Mouse (Mus musculus) MEL (cell line): ENCODE measurements at regions not wholly inside any gene's neighbourhood (a gene's known extent, or its start where the extent isn't known, plus 50 kb on each side); places are given as distances from the start of the nearest gene placed in this dataset.

Experiments
- DNase-seq: peaks from one replicate; pipeline ENCODE4 v3.0.0; 2011; ENCODE audit warnings: low read depth, low spot score
- H3K27ac ChIP-seq: 2 replicates; pipeline ENCODE4 v1.5.1; 2012; ENCODE audit warnings: low read depth, mild to moderate bottlenecking, control low read depth, low read length, moderate library complexity; ENCODE audit not compliant: control insufficient read depth
- H3K27me3 ChIP-seq, 2 experiments: fragments of 150-350 bp in 1 of 2; sonication (generic) in 1 of 2; 2 replicates each; pipeline ENCODE4 v1.6.1; 2012; ENCODE audit warnings: low read length in 2 of 2, mild to moderate bottlenecking in 2 of 2, improper control_type of control experiment in 1 of 2, moderate library complexity in 1 of 2; ENCODE audit not compliant: insufficient read depth in 2 of 2, control insufficient read depth in 1 of 2
- H3K36me3 ChIP-seq, 2 experiments: 2 replicates each; pipeline ENCODE4 v1.6.1; 2012 to 2014; ENCODE audit warnings: low read length in 2 of 2, improper control_type of control experiment in 1 of 2, inconsistent platforms in 1 of 2, mild to moderate bottlenecking in 1 of 2; ENCODE audit not compliant: insufficient read depth in 2 of 2, control insufficient read depth in 1 of 2
- H3K4me1 ChIP-seq, 2 experiments: fragments of 150-350 bp in 1 of 2; sonication (generic) in 1 of 2; 2 replicates each; pipeline ENCODE4 v1.6.1; 2012; ENCODE audit warnings: low read length in 2 of 2, improper control_type of control experiment in 1 of 2, mild to moderate bottlenecking in 1 of 2; ENCODE audit not compliant: insufficient read depth in 2 of 2, control insufficient read depth in 1 of 2
- H3K4me3 ChIP-seq, 2 experiments: fragments of 150-350 bp in 1 of 2; sonication (generic) in 1 of 2; 2 replicates each; pipeline ENCODE4 v1.5.1; 2012; ENCODE audit warnings: low read depth in 2 of 2, low read length in 2 of 2, mild to moderate bottlenecking in 2 of 2, moderate library complexity in 2 of 2, control low read depth in 1 of 2, improper control_type of control experiment in 1 of 2; ENCODE audit not compliant: control insufficient read depth in 1 of 2, insufficient read depth in 1 of 2
- H3K79me2 ChIP-seq: 2 replicates; pipeline ENCODE4 v1.6.1; 2012; ENCODE audit warnings: mild to moderate bottlenecking, low read length, moderate library complexity; ENCODE audit not compliant: control insufficient read depth, poor library complexity, insufficient read depth
- H3K9ac ChIP-seq: 2 replicates; pipeline ENCODE4 v1.6.1; 2012; ENCODE audit warnings: low read depth, mild to moderate bottlenecking, control low read depth, low read length, moderate library complexity; ENCODE audit not compliant: control insufficient read depth, poor library complexity, severe bottlenecking
- H3K9me3 ChIP-seq: fragments of 150-350 bp; sonication (generic); replicated peaks from 2 replicates; pipeline ENCODE4 v1.6.1; 2012; ENCODE audit warnings: mild to moderate bottlenecking, low read length, improper control_type of control experiment, moderate library complexity; ENCODE audit not compliant: insufficient read depth
- BHLHE40 ChIP-seq: IDR thresholded peaks from 2 replicates; pipeline ENCODE4 v1.6.1; 2012; ENCODE audit warnings: low read depth, mild to moderate bottlenecking, inconsistent platforms, low read length, improper control_type of control experiment, borderline replicate concordance
- CHD1 ChIP-seq: IDR thresholded peaks from 2 replicates; pipeline ENCODE4 v1.6.1; 2012; ENCODE audit warnings: low read depth, mild to moderate bottlenecking, inconsistent platforms, low read length, improper control_type of control experiment
- E2F4 ChIP-seq: IDR thresholded peaks from 2 replicates; pipeline ENCODE4 v1.6.1; 2011; ENCODE audit warnings: low read depth, low read length, improper control_type of control experiment, borderline replicate concordance
- ELF1 ChIP-seq: IDR thresholded peaks from 2 replicates; pipeline ENCODE4 v1.6.1; 2014; ENCODE audit warnings: low read depth, mild to moderate bottlenecking, inconsistent platforms, low read length, improper control_type of control experiment, moderate library complexity
- EP300 ChIP-seq, 2 experiments: IDR thresholded peaks; 2 replicates each; pipeline ENCODE4 v1.6.1; 2011; ENCODE audit warnings: improper control_type of control experiment in 2 of 2, low read length in 2 of 2, low read depth in 1 of 2, mild to moderate bottlenecking in 1 of 2
- ETS1 ChIP-seq: IDR thresholded peaks from 2 replicates; pipeline ENCODE4 v1.6.1; 2012; ENCODE audit warnings: low read depth, mild to moderate bottlenecking, inconsistent platforms, low read length, improper control_type of control experiment, moderate library complexity
- GABPA ChIP-seq: IDR thresholded peaks from 2 replicates; pipeline ENCODE4 v1.6.1; 2012; ENCODE audit warnings: low read depth, mild to moderate bottlenecking, inconsistent platforms, low read length, improper control_type of control experiment, moderate library complexity
- HCFC1 ChIP-seq: IDR thresholded peaks from 2 replicates; pipeline ENCODE4 v1.6.1; 2012; ENCODE audit warnings: low read depth, mild to moderate bottlenecking, inconsistent platforms, low read length, improper control_type of control experiment, moderate library complexity
- JUND ChIP-seq: IDR thresholded peaks from 2 replicates; pipeline ENCODE4 v1.6.1; 2011; ENCODE audit warnings: low read depth, mild to moderate bottlenecking, improper control_type of control experiment, low read length
- KAT2A ChIP-seq: conservative IDR thresholded peaks from 2 replicates; pipeline ENCODE4 v1.6.1; 2012; ENCODE audit warnings: low read depth, low read length, improper control_type of control experiment, inconsistent platforms
- MAFK ChIP-seq: IDR thresholded peaks from 2 replicates; pipeline ENCODE4 v1.6.1; 2011; ENCODE audit warnings: low read depth, mild to moderate bottlenecking, low read length, improper control_type of control experiment, borderline replicate concordance
- MAZ ChIP-seq: IDR thresholded peaks from 2 replicates; pipeline ENCODE4 v1.6.1; 2012; ENCODE audit warnings: low read depth, mild to moderate bottlenecking, inconsistent platforms, low read length, improper control_type of control experiment
- MXI1 ChIP-seq: IDR thresholded peaks from 2 replicates; pipeline ENCODE4 v1.6.1; 2011; ENCODE audit warnings: mild to moderate bottlenecking, low read depth, low read length, improper control_type of control experiment
- NELFE ChIP-seq: IDR thresholded peaks from 2 replicates; pipeline ENCODE4 v1.6.1; 2011; ENCODE audit warnings: low read depth, low read length, improper control_type of control experiment
- NRF1 ChIP-seq: IDR thresholded peaks from 2 replicates; pipeline ENCODE4 v1.6.1; 2014; ENCODE audit warnings: low read depth, mild to moderate bottlenecking, inconsistent platforms, low read length, improper control_type of control experiment, moderate library complexity; ENCODE audit not compliant: poor library complexity, insufficient read depth, severe bottlenecking
- POLR2A ChIP-seq, 2 experiments: IDR thresholded peaks; 2 replicates each; pipeline ENCODE4 v1.6.1; 2011 to 2012; ENCODE audit warnings: low read length in 2 of 2, mild to moderate bottlenecking in 2 of 2, control low read depth in 1 of 2, improper control_type of control experiment in 1 of 2, low read depth in 1 of 2, moderate library complexity in 1 of 2; ENCODE audit not compliant: control insufficient read depth in 1 of 2, insufficient read depth in 1 of 2, poor library complexity in 1 of 2
- POLR2AphosphoS5 ChIP-seq: IDR thresholded peaks from 2 replicates; pipeline ENCODE4 v1.6.1; 2012; ENCODE audit warnings: low read depth, borderline replicate concordance, mild to moderate bottlenecking, inconsistent platforms, low read length, moderate library complexity, mixed read lengths
- RCOR1 ChIP-seq: IDR thresholded peaks from 2 replicates; pipeline ENCODE4 v1.6.1; 2012; ENCODE audit warnings: low read depth, mild to moderate bottlenecking, inconsistent platforms, low read length, improper control_type of control experiment
- SMC3 ChIP-seq: IDR thresholded peaks from 2 replicates; pipeline ENCODE4 v1.6.1; 2011; ENCODE audit warnings: low read depth, low read length, improper control_type of control experiment
- TAL1 ChIP-seq: IDR thresholded peaks from 2 replicates; pipeline ENCODE4 v1.6.1; 2012; ENCODE audit warnings: mild to moderate bottlenecking, inconsistent platforms, low read length, moderate library complexity, mixed read lengths
- UBTF ChIP-seq: IDR thresholded peaks from 2 replicates; pipeline ENCODE4 v1.6.1; 2012; ENCODE audit warnings: low read depth, mild to moderate bottlenecking, inconsistent platforms, low read length, improper control_type of control experiment, moderate library complexity, borderline replicate concordance; ENCODE audit not compliant: insufficient read depth
- USF2 ChIP-seq, 2 experiments: IDR thresholded peaks; 2 replicates each; pipeline ENCODE4 v1.6.1; 2011 to 2012; ENCODE audit warnings: improper control_type of control experiment in 2 of 2, low read length in 2 of 2, borderline replicate concordance in 1 of 2, inconsistent platforms in 1 of 2, low read depth in 1 of 2, mild to moderate bottlenecking in 1 of 2; ENCODE audit not compliant: insufficient read depth in 1 of 2
- ZC3H11A ChIP-seq: IDR thresholded peaks from 2 replicates; pipeline ENCODE4 v1.6.1; 2012; ENCODE audit warnings: low read depth, mild to moderate bottlenecking, inconsistent platforms, low read length, improper control_type of control experiment
- ZMIZ1 ChIP-seq: IDR thresholded peaks from 2 replicates; pipeline ENCODE4 v1.6.1; 2012; ENCODE audit warnings: low read depth, mild to moderate bottlenecking, inconsistent platforms, low read length, improper control_type of control experiment, moderate library complexity

- H3K27me3 ChIP-seq, result no peaks in the 10 kb centered on the region
- TF ChIP-seq JUND (no peak), KAT2A (no peak), POLR2AphosphoS5 (no peak), ZMIZ1 (no peak), GABPA (no peak), ETS1 (no peak), NELFE (no peak), MAFK (no peak)
- no peak overlapping the region for H3K4me3 ChIP-seq
- no peak for DNase-seq
- H3K79me2 ChIP-seq, result no peaks in the 10 kb centered on the region
- no peak overlapping the region for H3K27ac ChIP-seq
- H3K36me3 ChIP-seq, result no peaks in the 10 kb centered on the region
- H3K9ac ChIP-seq, result no peak overlapping the region
- no peaks in the 10 kb centered on the region for H3K4me1 ChIP-seq
- H3K9me3 ChIP-seq, result no peaks in the 10 kb centered on the region
Observed at GRCm38 (mm10) chr8:76183836-76184235, 715.4 kb upstream of the Nr3c2 start.

- Histone ChIP-seq H3K79me2 (no peaks in the 10 kb centered on the region), H3K4me3 (no peak overlapping the region), H3K9ac (no peak overlapping the region), H3K27ac (no peak overlapping the region), H3K27me3 (no peaks in the 10 kb centered on the region), H3K36me3 (no peaks in the 10 kb centered on the region), H3K4me1 (no peaks in the 10 kb centered on the region), H3K9me3 (no peaks in the 10 kb centered on the region)
- TF ChIP-seq POLR2A (IDR thresholded peaks at IDR 0.05; ENCODE audit: control insufficient read depth in 1 of 2, insufficient read depth in 1 of 2, low read depth in 1 of 2, low read length in 2 of 2, poor library complexity in 1 of 2) (no peak), MAZ (no peak), RCOR1 (no peak), ELF1 (no peak), SMC3 (no peak), EP300 (IDR thresholded peaks at IDR 0.05; ENCODE audit: low read depth in 1 of 2, low read length in 2 of 2) (no peak)
- DNase-seq, result no peak
Observed at GRCm38 (mm10) chr8:76187293-76187692, 711.9 kb upstream of the Nr3c2 start.

- no peaks in the 10 kb centered on the region for H3K79me2 ChIP-seq
- DNase-seq, result no peak
Observed at GRCm38 (mm10) chr8:76211891-76212290, 687.4 kb upstream of the Nr3c2 start.

More at GRCm38 (mm10) chr8:76211891-76212290, 687.4 kb upstream of the Nr3c2 start:
- Histone ChIP-seq H3K36me3 (no peaks in the 10 kb centered on the region), H3K27me3 (no peaks in the 10 kb centered on the region), H3K9me3 (no peaks in the 10 kb centered on the region), H3K4me3 (no peak overlapping the region), H3K27ac (no peak overlapping the region), H3K4me1 (no peaks in the 10 kb centered on the region), H3K9ac (no peak overlapping the region)
- TF ChIP-seq USF2 (IDR thresholded peaks at IDR 0.05; ENCODE audit: borderline replicate concordance in 1 of 2, insufficient read depth in 1 of 2, low read depth in 1 of 2, low read length in 2 of 2) (no peak), HCFC1 (no peak), BHLHE40 (no peak), POLR2A (IDR thresholded peaks at IDR 0.05; ENCODE audit: control insufficient read depth in 1 of 2, insufficient read depth in 1 of 2, low read depth in 1 of 2, low read length in 2 of 2, poor library complexity in 1 of 2) (no peak), NRF1 (no peak), TAL1 (no peak), UBTF (no peak), ZC3H11A (no peak), E2F4 (no peak), JUND (no peak), CHD1 (no peak), RCOR1 (no peak), MXI1 (no peak)
